Mouse (Mus musculus): ENCODE results near the gene Fam20b. TPM values are rescaled to one million over a fixed set of nuclear protein-coding genes. Genes with fewer than 3 reads are reported as not detected.

Gene Fam20b
- total RNA-seq, 1 experiment from 2014 or later = 58.9 TPM

- DNase-seq = no peak
Measured at GRCm38 (mm10) chr1:156727234-156728108, 8.6 kb upstream of the Fam20b start.

DNA sequence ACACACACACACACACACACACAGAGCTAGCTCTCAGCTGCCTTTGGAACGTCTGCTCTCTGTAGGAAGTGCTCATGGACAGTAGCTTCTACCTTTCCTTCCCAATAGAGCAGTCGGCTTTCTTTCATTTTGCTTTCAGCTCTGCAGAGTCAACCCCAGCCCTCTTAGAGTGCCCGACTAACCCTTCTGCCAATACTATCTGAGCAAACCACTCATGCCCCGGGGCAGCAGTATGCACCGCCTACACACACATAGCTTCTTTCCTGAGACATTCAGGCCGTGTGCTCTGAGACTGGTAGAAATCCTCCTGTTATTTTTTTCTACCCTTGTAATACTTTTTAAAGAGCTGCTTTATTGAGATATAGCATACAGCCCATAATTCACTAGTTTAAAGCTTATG, 3.2 kb upstream of the Fam20b start:
- no peak for DNase-seq

- DNase-seq = no peak
Measured at GRCm38 (mm10) chr1:156720046-156720445, 1.2 kb upstream of the Fam20b start.

GRCm38 (mm10) chr1:156718286-156718949, 468 bp downstream of the Fam20b start:
- peak; percentile 45 for DNase-seq

DNA sequence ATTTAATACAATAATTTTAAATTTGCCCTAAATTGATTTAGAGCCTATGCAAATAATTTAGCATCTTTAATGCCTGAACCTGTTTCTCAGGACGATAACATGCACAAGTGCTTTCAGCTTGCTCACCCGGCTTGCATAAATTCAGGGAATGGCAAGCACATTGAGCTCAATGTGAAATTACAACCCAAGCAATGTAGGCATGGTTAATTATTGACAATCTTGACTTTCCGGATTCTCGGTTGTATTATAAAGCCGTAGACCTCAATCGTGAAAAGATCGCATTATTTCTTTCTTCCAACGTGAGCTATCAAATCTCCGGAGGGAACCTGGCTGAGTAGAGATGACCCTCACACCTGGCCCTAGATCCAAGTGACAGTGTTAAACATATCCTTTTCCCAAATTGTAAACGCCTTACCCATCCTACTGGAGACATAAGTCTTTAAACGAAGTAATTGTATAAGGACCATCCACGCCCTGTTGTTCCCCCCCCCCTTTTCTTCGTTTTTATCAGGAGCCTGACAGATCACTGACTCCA, 1.1 kb downstream of the Fam20b start:
- DNase-seq = no peak

GRCm38 (mm10) chr1:156716681-156717080, 2.2 kb downstream of the Fam20b start:
- no peak for DNase-seq

GRCm38 (mm10) chr1:156710472-156711098, 8.3 kb downstream of the Fam20b start:
- no peak for DNase-seq

GRCm38 (mm10) chr1:156708672-156709071, 10.2 kb downstream of the Fam20b start:
- no peak for DNase-seq

- no peak for DNase-seq
Measured at GRCm38 (mm10) chr1:156705696-156706285, 13.1 kb downstream of the Fam20b start.

- DNase-seq = no peak
Measured at GRCm38 (mm10) chr1:156703444-156703843, 15.4 kb downstream of the Fam20b start.

- no peak for DNase-seq
Measured at GRCm38 (mm10) chr1:156702151-156702550, 16.7 kb downstream of the Fam20b start.

GRCm38 (mm10) chr1:156686025-156686661, 32.7 kb downstream of the Fam20b start:
- no peak for DNase-seq

DNA sequence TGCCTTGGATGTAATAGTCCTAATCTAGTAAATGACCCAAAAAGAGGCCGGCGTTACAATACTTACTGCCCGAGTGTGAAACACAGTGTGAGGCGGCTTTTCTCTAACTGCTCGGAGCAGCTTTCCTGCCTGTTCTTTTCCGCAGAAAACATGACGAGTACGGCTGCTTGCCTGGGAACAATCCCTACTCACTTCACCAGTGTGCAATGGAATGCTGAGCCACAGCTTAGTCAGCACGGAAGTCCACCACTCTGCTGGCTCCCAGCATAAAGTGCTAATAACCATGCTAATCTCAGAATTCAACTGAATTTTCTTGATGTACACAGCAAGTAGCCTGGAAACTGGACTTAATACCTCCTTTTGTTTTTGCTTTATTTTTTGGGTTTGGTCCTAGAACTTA, 39.3 kb downstream of the Fam20b start:
- no peak for DNase-seq

- no peak for DNase-seq
Measured at GRCm38 (mm10) chr1:156677230-156677629, 41.7 kb downstream of the Fam20b start.

GRCm38 (mm10) chr1:156676596-156676995, 42.3 kb downstream of the Fam20b start:
- no peak for DNase-seq

- DNase-seq = peak; percentile 63
Measured at GRCm38 (mm10) chr1:156676171-156676570, 42.7 kb downstream of the Fam20b start.

- DNase-seq = peak; percentile 90
Measured at GRCm38 (mm10) chr1:156674195-156675000, 44.5 kb downstream of the Fam20b start, which contains the start of gene Tor3a. Tor3a (minus strand) TSS chr1:156674356.

GRCm38 (mm10) chr1:156673476-156674194, 45.3 kb downstream of the Fam20b start:
- DNase-seq = peak; percentile 41

GRCm38 (mm10) chr1:156672720-156673475, 46.0 kb downstream of the Fam20b start:
- DNase-seq = no peak
